Mouse (Mus musculus): Measurements from ENCODE around the gene Slc16a10.
A peak's percentile ranks its signal among the peaks of the same experiment; 100 is the strongest.

Slc16a10 gene

DNA sequence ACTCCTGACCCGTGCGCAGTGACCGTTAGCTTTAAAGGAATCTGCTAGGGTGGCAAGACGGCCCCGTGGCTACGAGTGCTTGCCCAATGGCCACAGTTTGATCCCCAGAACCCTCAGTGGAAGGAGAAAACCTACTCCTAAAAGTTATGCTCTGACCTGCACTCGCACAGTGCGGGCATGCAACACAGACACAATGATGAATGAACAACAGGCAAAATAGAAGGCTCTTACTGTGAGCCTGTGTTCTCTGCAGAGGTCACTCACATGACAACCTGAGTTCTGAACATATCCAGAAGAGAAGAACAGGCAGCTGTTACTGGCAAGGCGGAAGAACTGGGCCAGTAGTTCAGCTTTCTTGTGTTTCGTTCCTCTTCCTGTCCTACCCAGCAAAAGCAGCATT is 73.5 kb downstream of the Slc16a10 start:
- DNase-seq (ENCODE audit: low spot score in 2 of 2), result no peak

GRCm38 (mm10) chr10:40067529-40067928 is 74.5 kb downstream of the Slc16a10 start:
- no peak for DNase-seq (ENCODE audit: low spot score in 2 of 2)

DNA sequence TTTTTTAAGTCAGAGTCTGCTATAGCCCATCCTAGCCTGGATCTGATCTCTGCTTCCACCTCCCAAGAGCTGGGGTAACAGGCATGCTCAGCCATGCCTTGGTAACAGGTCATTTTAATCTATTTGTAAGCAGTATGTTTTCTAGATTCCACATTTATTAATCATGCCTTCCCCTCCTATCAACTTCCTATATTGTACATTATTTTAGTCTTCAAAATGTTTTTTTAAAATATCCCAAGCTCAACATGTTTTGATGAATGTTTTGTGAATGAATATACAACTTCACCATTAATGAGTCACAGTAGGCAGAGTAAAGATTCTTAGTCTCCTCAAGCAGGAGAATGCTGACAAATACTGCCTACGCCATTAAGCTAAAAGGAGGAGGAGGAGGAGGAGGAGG is 75.0 kb downstream of the Slc16a10 start:
- DNase-seq (ENCODE audit: low spot score in 2 of 2), result no peak

DNA sequence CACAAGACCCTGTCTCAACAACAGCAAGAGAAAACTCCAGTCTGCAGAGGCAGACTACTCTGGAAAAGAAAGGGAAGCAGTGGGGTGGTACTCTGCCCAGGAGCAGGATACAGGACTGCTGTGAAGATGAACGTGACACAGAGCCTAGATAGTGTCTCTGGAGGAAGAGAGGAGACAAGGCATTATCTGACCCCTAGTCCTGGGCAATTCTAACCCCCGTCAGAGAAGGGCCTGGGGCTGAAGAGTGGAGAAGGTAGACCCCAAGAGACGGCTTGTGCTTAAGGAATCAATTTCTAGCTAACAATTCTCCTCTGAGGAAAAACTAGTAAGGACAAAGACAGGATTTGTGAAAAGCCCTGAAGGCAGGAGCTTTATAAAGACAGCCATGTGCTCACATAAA is 76.7 kb downstream of the Slc16a10 start:
- DNase-seq (ENCODE audit: low spot score in 2 of 2), result no peak

- DNase-seq (ENCODE audit: low spot score in 2 of 2), result no peak
Observed at GRCm38 (mm10) chr10:40063291-40063890, 78.7 kb downstream of the Slc16a10 start.

DNA sequence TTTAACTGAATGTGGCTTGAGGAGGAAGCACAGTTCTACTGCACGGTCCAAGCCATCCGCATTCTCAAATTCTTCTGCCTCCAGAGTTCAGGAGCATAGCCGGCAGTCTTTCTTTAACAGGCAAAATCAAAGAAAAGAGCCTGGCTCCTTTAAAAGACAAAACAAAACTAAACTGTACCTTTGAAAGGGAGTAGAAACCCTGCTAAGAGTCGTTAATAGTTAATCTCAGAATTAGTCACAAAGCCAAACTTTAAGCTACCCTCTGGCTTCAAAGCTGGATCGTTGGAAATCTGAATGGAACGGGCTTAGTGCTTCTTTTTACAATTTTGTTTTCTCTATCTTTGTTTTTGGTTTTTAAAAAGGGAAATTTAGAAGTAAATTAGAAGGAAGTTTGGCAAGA is 79.2 kb downstream of the Slc16a10 start:
- no peak for DNase-seq (ENCODE audit: low spot score in 2 of 2)

- no peak for DNase-seq (ENCODE audit: low spot score in 2 of 2)
Observed at GRCm38 (mm10) chr10:40061926-40062325, 80.1 kb downstream of the Slc16a10 start.

DNA sequence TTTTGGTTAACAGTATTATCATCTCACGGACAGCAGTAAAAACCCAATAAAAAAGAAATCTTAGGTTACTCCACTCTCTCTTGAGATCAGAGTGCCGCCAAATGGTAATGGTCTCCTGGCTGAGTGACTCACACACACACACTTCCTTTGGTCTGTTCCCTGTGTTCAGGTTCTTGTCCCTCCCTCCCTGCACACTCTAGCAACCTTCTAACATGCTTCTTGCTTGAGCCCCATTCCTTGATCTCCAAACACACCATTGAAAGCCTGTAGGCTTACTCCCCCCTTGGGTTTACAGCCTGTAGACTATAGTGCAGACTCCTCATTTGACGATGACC is 83.3 kb downstream of the Slc16a10 start:
- DNase-seq (ENCODE audit: low spot score in 2 of 2), result no peak

DNA sequence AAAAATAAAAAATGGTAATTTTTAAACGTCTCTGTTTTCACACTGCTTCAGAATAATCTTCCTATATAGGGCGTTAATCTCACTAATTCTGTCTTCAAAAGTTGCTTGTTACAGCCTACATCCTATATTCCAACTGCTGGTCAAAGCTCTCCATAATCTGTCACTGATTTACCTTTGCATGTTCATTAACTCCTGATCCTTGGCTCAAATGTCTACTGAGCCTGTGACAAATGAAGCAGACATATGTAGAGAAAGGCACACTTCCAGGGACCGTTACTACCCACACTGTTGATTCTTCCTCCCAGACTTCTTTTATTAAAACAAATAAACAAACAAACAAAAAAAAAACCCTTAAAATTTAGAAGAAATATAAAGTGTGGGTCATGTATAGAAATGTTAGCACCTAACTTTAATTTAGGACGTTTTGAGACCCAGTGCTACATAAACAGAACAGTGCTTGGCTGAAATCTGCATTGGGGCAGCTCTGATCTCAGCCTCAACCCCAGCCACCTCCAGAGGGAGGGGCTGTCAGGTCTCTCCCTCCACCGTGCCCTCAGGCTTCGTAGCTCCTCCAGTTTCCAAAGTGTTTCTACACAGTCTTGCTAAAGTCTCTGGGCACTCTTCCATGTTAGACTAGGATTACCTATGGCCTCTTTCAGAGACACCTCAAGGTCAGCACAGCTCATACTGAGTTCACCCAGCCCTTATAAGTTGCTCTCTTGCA is 83.8 kb downstream of the Slc16a10 start:
- no peak for DNase-seq (ENCODE audit: low spot score in 2 of 2)

GRCm38 (mm10) chr10:40057615-40058014 is 84.4 kb downstream of the Slc16a10 start:
- no peak for DNase-seq (ENCODE audit: low spot score in 2 of 2)

- DNase-seq (ENCODE audit: low spot score in 2 of 2), result no peak
Observed at GRCm38 (mm10) chr10:40054455-40054854, 87.6 kb downstream of the Slc16a10 start.

DNA sequence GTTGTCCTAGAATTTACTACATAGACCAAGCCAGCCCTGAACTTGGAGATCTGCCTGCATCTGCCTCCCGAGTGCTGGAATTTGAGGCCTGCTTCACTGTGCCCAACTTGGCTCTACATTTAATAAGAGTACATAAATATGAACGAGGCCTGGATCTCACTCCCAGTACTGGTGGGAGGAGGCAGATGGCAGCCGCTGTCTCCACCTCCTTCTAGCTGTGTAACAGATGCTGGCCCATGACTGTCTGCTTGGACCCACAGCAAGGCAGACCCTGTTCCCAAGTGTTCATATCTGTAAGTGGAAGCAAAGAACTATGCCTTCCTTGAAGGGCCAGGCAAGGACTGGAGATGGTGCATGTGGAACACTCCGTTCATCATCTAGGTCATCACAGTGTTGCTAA is 88.2 kb downstream of the Slc16a10 start:
- no peak for DNase-seq (ENCODE audit: low spot score in 2 of 2)

DNA sequence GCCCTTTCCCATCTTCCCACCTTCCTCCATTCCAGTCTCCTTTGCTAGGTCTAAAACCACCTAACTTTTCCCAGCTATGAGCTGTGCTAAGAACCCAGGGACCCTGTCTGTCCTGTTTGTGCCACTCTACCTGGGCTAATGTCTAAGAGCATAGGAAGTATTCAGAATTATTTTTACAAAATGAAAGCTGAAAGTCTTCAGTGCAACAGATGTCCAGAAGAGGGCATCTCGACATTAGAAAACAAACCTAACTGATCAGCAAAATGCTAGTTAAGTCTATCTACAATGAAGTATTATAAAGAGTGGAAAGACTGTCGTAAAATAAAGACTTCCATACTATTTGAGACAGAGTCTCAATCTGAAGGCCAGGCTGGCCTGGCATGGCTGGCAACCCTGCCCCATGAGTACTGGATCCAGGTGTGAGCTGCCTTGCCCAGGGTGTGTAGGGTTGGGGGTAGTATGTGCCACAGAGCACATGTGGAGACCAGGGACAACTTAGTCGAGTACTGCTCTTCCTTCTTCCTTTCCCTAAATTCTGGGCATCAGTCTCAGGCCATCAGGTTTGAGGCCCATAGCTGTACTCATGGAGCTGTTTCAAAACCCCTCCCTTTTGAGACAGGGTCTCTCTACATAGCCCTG is 88.7 kb downstream of the Slc16a10 start:
- DNase-seq (ENCODE audit: low spot score in 2 of 2), result no peak

GRCm38 (mm10) chr10:40051997-40052396 is 90.1 kb downstream of the Slc16a10 start:
- DNase-seq (ENCODE audit: low spot score in 2 of 2), result no peak

DNA sequence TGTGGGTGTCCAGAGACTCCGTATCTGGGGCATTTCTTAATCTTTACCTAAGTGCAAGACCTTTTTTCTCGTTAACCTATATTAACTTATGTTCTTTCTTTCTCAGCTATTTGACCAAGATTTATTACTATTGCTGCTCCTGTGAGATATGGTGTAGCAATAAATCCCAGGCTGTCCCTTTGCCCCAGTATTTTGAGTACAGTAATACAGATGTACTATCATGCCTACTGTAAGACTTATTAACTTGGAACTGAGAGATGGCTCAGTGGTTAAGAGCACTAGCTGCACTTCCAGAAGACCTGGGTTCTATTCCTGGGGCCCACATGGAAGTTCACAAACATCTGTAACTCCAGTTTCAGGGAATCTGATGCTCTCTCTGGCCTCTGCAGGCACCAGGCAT is 91.3 kb downstream of the Slc16a10 start:
- DNase-seq (ENCODE audit: low spot score in 2 of 2), result no peak

DNA sequence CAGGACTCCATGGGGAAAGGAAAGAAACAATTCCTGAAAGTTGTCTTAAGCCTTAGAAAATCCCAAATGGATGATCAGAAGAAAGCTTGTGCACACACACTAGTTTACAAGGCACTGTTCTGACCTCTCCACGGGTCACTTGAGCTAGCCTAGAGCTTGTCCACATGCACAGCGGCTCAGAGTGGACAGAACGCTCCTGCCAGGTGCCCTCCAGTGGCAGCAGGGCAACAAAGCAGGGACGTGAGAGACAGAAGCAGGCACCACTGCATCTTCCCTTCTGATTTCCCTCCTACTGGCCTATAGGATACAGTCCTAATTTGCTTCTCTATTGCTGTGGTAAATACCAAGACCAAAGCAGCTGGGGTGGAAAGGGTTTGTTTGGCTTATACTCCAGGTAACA is 100.7 kb downstream of the Slc16a10 start:
- DNase-seq (ENCODE audit: low spot score in 2 of 2), result no peak

DNA sequence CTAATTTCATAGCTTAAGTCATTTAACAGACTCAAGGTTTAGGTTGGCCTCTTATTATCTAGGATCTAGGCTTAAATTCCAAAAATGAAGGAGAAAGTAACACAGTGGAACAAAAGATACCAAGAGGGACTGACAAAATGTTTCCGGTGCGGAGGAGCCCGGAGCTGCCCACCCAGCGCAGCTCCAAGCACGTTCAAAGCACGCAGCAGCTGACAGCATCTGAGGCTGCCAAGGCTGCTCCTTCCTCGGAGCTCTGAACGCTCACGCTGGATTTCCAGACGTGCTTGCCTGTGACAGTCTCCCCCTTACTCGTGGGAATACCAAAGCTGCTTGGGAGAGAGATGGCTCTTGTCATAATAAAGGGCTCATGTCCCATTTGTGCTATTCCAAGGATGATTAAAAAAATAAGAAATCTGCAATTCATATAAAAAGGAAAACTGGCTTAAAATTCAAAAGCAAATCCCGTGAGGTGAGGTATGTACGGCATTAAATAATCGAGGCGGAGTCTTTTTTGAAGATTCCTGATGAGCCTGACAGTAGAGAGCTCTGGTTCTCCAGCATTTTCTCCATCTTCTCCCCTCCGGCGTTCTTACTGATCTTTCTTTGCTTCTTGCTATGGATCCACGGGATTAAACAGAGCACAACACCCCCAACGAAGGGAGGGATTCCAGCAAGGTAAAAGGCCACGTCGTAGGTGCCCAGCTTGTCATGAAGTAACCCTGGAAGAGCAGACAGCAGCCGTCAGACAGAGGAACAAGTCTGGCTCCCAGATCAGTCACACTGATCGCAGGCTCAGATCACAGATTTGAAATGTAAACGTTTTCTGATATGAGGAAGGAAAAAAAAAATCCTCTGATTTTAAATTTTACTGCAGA is 105.1 kb downstream of the Slc16a10 start:
- peak in 1 of 2 experiments; percentile 26 for DNase-seq (ENCODE audit: low spot score in 2 of 2)

DNA sequence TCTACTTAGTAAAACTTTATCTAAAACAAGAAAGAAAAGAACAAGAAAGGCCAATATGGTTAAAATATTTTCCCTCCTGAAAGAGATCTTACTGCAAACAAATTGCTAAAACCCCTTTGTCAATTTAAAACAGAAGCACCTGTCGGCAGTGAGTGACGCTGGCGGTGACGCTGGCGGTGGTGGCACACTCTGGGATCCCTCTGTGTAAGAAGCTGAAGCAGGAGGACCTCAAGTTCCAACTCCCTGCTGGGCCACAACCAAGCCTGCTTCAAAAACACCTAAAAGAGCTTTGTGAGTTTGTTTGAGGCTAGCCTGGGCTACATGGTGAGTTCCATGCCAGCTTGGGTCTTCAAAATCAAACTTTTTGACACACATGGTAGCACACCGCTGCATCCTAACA is 107.1 kb downstream of the Slc16a10 start:
- DNase-seq (ENCODE audit: low spot score in 2 of 2), result no peak

DNA sequence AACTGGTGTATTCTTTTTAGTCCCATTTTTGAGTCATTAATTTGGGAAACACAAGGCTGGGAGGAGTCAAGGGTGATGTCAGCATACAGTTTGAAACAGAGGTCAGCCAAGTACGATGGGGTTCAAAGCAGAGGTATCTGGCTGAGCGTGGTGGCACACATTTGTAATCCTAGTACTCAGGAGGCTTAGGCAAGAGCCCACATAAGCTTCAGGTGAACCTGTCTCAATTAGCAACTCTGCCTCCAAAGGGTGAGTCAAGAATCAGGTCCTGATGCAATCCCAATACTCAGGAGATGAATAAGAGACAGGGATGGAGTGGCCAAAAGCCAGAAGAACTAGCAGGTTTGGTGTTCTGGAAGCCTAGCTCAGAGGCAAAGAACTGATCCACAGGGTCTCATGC is 109.2 kb downstream of the Slc16a10 start:
- no peak for DNase-seq (ENCODE audit: low spot score in 2 of 2)

- no peak for DNase-seq (ENCODE audit: low spot score in 2 of 2)
Observed at GRCm38 (mm10) chr10:40030716-40031115, 111.3 kb downstream of the Slc16a10 start.

DNA sequence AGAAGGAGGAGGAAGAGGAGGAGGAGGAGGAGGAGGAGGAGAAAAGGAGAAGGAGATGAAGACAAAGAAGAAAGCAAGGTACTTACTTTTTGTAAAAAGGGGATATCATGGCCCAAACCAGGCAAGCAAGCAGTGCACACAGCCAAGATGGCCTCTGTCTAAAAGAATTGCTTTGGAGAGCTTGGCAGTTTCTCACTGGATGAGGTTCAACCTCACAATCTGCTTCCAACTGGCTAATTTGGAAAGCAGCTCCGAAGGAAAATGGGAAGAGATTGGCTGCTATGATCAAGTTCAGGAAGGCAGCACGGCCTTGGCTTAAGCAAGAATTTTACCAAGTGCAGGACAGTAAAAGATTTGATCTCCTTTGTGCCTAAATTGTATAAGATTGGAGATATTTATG is 112.4 kb downstream of the Slc16a10 start:
- no peak for DNase-seq (ENCODE audit: low spot score in 2 of 2)

DNA sequence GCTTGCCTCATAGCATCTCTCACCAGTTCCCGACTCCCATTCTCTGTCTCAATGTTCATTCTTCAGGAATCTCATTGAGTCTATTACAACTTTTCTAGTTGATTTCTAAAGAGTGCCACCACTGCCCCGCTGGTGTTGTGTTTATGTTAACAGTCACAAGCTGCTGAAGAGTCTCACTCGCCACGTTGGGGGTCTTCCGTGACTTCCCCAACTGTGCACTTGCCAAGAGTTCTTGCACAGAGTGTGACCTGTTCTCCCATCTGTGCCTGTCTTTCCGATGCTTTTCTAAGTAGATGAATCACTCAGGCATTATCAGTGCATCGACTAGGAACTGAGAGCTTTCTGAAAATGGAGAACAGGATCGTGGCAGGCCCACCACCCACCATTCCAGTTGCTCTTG is 114.0 kb downstream of the Slc16a10 start:
- no peak for DNase-seq (ENCODE audit: low spot score in 2 of 2)

All from frontal cortex, postnatal 25 days (tissue).